Mouse (Mus musculus) adipocyte (in vitro differentiated cells): ENCODE data around the gene Agtpbp1.

Experiments
- DNase-seq: peaks from one replicate; pipeline ENCODE4 v3.0.0-alpha.2; 2016; ENCODE audit warnings: low spot score

Gene Agtpbp1

GRCm38 (mm10) chr13:59423871-59424270 lies 161.2 kb downstream of the Agtpbp1 start:
- no peak for DNase-seq

- no peak for DNase-seq
Observed at GRCm38 (mm10) chr13:59416530-59417230, 168.3 kb downstream of the Agtpbp1 start.

GRCm38 (mm10) chr13:59413885-59414284 lies 171.1 kb downstream of the Agtpbp1 start:
- no peak for DNase-seq

GRCm38 (mm10) chr13:59412672-59413071 lies 172.4 kb downstream of the Agtpbp1 start:
- DNase-seq, result no peak

GRCm38 (mm10) chr13:59407182-59407581 lies 177.8 kb downstream of the Agtpbp1 start:
- DNase-seq, result no peak

- no peak for DNase-seq
Observed at GRCm38 (mm10) chr13:59402026-59402775, 182.8 kb downstream of the Agtpbp1 start.

GRCm38 (mm10) chr13:59397571-59397970 lies 187.5 kb downstream of the Agtpbp1 start:
- DNase-seq, result no peak
